Mouse (Mus musculus) olfactory bulb, adult 2 months (tissue): ENCODE data around the gene Ccn2.
A peak's percentile ranks its signal among the peaks of the same experiment; 100 is the strongest.

ENCODE experiments used
- CTCF ChIP-seq: fragments of 200-500 bp; IDR thresholded peaks from 2 replicates; pipeline ENCODE4 v1.5.1; 2012; ENCODE audit warnings: low read depth, mild to moderate bottlenecking, low read length, moderate library complexity; ENCODE audit not compliant: insufficient read depth
- POLR2A ChIP-seq: fragments of 200-500 bp; IDR thresholded peaks from 2 replicates; pipeline ENCODE4 v1.6.1; 2012; ENCODE audit warnings: mild to moderate bottlenecking, low read depth, low read length, moderate library complexity; ENCODE audit not compliant: insufficient read depth

GRCm38 (mm10) chr10:24625060-24625701, 29.9 kb downstream of the Ccn2 start:
- TF ChIP-seq CTCF = peak; percentile 70
- no peak for TF ChIP-seq POLR2A
